Mouse (Mus musculus) hindbrain, embryonic 16.5 days (tissue): ENCODE results near the gene Wdr34. TPM values are rescaled to one million over a fixed set of nuclear protein-coding genes. Genes with fewer than 3 reads are reported as not detected.
A peak's percentile ranks its signal among the peaks of the same experiment; 100 is the strongest.

ENCODE experiments used
- ATAC-seq: fragments of 200-750 bp; cut with Nextera tagmentation; 2 replicates; pipeline ENCODE4 v1.8.0; 2017; ENCODE audit warnings: moderate TSS enrichment, moderate library complexity
- H3K27ac ChIP-seq: fragments of 300-500 bp; sonication (generic); 2 replicates; pipeline ENCODE4 v1.5.1; 2014; ENCODE audit warnings: low read depth, mild to moderate bottlenecking, control low read depth, low read length, moderate library complexity
- H3K27me3 ChIP-seq: fragments of 300-500 bp; sonication (generic); replicated peaks from 2 replicates; pipeline ENCODE4 v1.6.1; 2014; ENCODE audit warnings: low read length; ENCODE audit not compliant: control insufficient read depth, insufficient read depth
- H3K36me3 ChIP-seq: fragments of 300-500 bp; sonication (generic); 2 replicates; pipeline ENCODE4 v1.6.1; 2014; ENCODE audit warnings: mild to moderate bottlenecking, low read length, moderate library complexity, mixed read lengths; ENCODE audit not compliant: control insufficient read depth, insufficient read depth
- H3K4me1 ChIP-seq: fragments of 300-500 bp; sonication (generic); 2 replicates; pipeline ENCODE4 v1.6.1; 2014; ENCODE audit warnings: low read depth, low read length; ENCODE audit not compliant: control insufficient read depth, insufficient read depth
- H3K4me2 ChIP-seq: fragments of 300-500 bp; sonication (generic); 2 replicates; pipeline ENCODE4 v1.6.1; 2014; ENCODE audit warnings: mild to moderate bottlenecking, low read length, control low read depth, moderate library complexity
- H3K4me3 ChIP-seq: fragments of 300-500 bp; sonication (generic); 2 replicates; pipeline ENCODE4 v1.5.1; 2014; ENCODE audit warnings: mild to moderate bottlenecking, low read length, control low read depth, moderate library complexity
- H3K9ac ChIP-seq: fragments of 300-500 bp; sonication (generic); 2 replicates; pipeline ENCODE4 v1.6.1; 2014; ENCODE audit warnings: low read depth, mild to moderate bottlenecking, control low read depth, low read length, moderate library complexity
- H3K9me3 ChIP-seq: fragments of 300-500 bp; sonication (generic); 2 replicates; pipeline ENCODE4 v1.6.1; 2014; ENCODE audit warnings: mild to moderate bottlenecking, low read length, moderate library complexity; ENCODE audit not compliant: control insufficient read depth
- WGBS: fragments of 180-500 bp; shearing (Covaris S2); extraction: QIAGEN DNeasy Blood & Tissue Kit; methylation state at CpG from one replicate; pipeline ENCODE4 v1.1.7; 2014; 5-methylcytosine and 5-hydroxymethylcytosine counted together
- polyA plus RNA-seq: library from polyadenylated mRNA; unstranded; fragments of >200 nt; fragmentation: Nextera tagmentation; extraction: Ambion mirVana; gene quantifications from 2 replicates; pipeline ENCODE4 v1.2.1, GENCODE M21; 2015

The Wdr34 gene
- polyA plus RNA-seq, 1 experiment from 2014 or later: 76.4 TPM

DNA sequence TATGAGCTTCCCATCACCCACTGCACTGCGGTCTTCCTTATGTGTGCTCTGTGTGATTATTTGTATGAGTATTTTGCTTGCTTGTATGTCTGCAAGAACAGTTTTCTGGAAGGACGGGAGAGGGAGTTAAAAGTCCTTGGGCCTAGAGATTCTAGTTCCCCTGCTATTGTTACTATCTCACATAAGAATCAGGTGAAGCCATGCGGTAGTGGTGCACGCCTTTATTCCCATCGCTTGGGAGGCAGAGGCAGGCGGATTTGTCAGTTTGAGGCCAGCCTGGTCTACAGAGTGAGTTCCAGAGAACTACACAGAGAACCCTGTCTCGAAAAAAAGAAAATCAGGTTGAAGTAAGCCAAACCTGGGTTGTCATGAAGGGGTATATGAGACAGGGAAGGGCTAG is 24.2 kb upstream of the Wdr34 start:
- peaks cover 11% of the 10 kb centered on the region; the same call in 1 of the 2 replicates for H3K36me3 ChIP-seq
- H3K27ac ChIP-seq: no peak overlapping the region
- H3K4me3 ChIP-seq: no peak overlapping the region
- WGBS: 79% methylated on average over 7 of the region's 7 CpGs
- no peak overlapping the region for H3K9ac ChIP-seq
- no peaks in the 10 kb centered on the region for H3K9me3 ChIP-seq
- H3K27me3 ChIP-seq: no peaks in the 10 kb centered on the region
- H3K4me1 ChIP-seq: peaks cover 15% of the 10 kb centered on the region
- no peak for ATAC-seq
- H3K4me2 ChIP-seq: no peak overlapping the region

DNA sequence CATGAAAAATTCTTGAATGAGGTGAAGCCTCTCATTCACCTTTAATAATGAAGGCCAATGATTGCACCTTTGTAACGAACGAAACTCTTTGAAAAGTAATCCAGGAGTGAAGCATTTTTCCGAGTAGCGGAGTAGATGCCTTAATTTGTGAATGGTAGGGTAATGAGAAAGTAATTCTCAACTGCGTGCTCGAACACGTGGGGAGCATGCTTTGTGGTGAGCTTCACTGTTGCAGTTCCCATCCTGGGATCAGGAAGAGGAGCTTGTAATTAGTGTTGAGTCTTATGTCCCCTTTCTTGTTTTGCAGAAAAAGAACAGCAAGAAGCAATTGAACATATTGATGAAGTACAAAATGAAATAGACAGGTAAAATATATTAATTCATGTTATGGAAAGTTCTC is 19.3 kb upstream of the Wdr34 start:
- peak overlapping the region; percentile 99 for H3K4me3 ChIP-seq
- WGBS: 24% methylated on average over 7 of the region's 7 CpGs
- no peaks in the 10 kb centered on the region for H3K9me3 ChIP-seq
- peaks cover 7% of the 10 kb centered on the region; the same call in 1 of the 2 replicates for H3K36me3 ChIP-seq
- H3K27me3 ChIP-seq: no peaks in the 10 kb centered on the region
- no peak for ATAC-seq
- no peak overlapping the region for H3K27ac ChIP-seq
- peaks cover 20% of the 10 kb centered on the region for H3K4me1 ChIP-seq
- H3K9ac ChIP-seq: peak overlapping the region; percentile 98
- H3K4me2 ChIP-seq: peak overlapping the region; percentile 73

DNA sequence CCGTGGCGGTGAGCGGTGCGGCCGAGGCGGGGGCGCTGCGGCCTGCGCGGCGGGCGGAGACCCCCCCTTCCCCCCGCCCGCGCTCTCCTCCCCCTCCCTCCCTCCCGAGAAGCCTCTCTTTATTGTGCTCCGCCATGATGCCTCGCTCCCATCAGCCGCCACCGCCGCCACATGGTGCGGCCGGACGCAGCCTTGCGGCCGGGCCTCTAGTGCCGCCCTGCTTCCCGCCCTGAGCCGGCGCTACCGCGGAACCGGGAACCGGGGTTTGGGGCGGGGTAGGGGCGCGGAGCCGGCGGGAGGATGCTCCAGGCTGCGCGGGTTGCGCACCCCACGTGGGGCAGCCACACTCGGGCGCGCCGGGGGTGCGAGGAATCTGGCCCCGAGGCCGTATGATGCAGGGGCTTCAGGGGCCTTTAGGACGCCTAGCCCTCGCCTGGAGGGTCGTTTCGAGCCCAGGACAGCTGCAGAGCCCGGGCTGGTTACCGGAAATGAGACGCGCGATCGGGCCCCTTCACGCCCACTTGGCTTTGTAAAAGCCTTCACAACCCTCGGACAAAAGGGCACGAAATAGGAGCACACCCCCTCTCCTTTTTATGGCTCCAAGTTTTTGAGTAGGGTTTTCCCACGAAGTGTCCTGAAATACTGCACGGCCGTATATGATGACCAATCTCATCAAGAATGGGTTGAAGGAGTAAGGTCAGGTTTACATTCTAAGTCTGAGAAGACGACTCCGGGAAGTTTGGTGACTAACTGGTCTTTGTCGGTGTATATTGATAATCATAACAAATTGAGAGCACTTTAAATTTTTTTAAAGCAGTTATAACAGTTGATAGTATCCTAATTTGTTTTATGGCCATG is 18.6 kb upstream of the Wdr34 start:
- H3K9me3 ChIP-seq: no peaks in the 10 kb centered on the region
- peak overlapping the region; percentile 98 for H3K9ac ChIP-seq
- H3K4me2 ChIP-seq: peak overlapping the region; percentile 73
- ATAC-seq: peak; percentile 25
- peaks cover 26% of the 10 kb centered on the region for H3K4me1 ChIP-seq
- 0 out of 2 replicates have a peak, but pooled peaks cover 4% of the 10 kb centered on the region for H3K36me3 ChIP-seq
- H3K27me3 ChIP-seq: no peaks in the 10 kb centered on the region
- H3K27ac ChIP-seq: peak overlapping the region; percentile 99
- WGBS: under 1% methylated on average over 31 of the region's 69 CpGs
- H3K4me3 ChIP-seq: peak overlapping the region; percentile 99

DNA sequence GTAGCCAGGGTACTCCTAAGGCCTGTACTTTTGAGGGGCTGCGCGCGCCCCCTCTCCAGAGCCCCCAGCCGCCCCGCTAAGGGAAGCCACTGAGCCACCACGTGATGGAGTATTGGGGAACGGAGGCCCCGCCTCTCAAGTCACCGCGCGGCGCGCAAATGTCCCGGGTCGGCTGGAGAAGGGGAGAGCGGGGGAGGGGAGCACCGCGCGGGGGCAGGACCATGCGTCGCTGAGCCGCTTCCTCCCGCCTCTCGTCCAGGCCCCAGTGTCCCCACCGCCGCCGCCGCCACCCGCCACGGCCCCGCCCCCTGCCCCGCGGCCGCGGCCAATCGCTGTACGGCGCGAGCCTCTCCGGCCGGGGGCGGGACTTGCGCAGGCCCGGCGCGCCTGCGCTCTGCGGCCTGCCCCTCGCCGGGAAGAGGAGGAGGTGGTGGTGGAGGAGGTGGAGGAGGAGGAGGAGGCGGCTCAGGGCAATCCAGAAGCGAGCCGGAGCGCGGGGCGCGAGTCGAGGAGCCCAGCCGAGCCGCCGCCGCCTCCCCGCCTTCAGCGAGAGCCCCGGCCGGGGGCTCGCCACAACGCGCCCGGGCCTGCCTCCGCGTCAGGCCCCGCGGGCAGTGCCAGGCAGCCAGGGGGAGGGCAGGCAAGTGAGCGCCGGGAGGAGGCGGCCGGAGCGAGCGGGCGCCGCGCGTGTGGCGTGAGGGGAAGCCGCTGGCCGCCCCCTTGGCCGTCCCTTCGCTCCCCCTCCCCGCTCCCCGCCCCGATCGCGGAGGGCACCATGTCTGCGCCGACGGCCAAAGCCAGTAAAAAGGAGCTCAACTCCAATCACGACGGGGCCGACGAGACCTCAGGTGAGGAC is 17.6 kb upstream of the Wdr34 start:
- Histone ChIP-seq H3K4me3 (peak overlapping the region; percentile 99), H3K36me3 (0 out of 2 replicates have a peak, but pooled peaks cover 4% of the 10 kb centered on the region), H3K9me3 (no peaks in the 10 kb centered on the region), H3K27me3 (no peaks in the 10 kb centered on the region), H3K4me2 (peak overlapping the region; percentile 59), H3K27ac (peak overlapping the region; percentile 99), H3K4me1 (peaks cover 31% of the 10 kb centered on the region), H3K9ac (peak overlapping the region; percentile 98)
- peak; percentile 96 for ATAC-seq
- under 1% methylated on average over 42 of the region's 101 CpGs for WGBS

DNA sequence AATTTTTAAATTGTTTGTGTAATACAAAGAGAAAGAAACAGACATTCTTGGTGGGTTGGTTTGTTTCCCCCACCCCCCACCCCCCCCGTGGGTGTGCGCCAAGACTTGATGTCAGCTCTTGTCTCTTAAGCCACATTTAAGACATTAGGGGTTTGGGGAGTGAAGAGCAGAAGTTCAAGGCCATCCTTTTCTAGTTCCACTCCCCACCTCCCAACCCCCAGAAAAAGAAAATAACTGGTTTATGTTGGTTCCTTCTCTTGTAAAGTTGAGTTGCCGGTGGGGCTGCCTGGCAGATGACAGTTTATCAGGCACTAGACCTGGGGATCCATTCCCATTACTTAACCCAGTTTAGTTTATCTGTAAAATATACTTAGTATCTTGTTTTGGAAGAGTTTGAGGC is 15.6 kb upstream of the Wdr34 start:
- H3K27me3 ChIP-seq: no peaks in the 10 kb centered on the region
- H3K9ac ChIP-seq: no peak overlapping the region
- 34% methylated on average over 3 of the region's 3 CpGs for WGBS
- no peak overlapping the region for H3K4me3 ChIP-seq
- H3K4me2 ChIP-seq: no peak overlapping the region
- ATAC-seq: no peak
- H3K36me3 ChIP-seq: no peaks in the 10 kb centered on the region
- H3K9me3 ChIP-seq: no peaks in the 10 kb centered on the region
- peaks cover 31% of the 10 kb centered on the region for H3K4me1 ChIP-seq
- H3K27ac ChIP-seq: no peak overlapping the region

DNA sequence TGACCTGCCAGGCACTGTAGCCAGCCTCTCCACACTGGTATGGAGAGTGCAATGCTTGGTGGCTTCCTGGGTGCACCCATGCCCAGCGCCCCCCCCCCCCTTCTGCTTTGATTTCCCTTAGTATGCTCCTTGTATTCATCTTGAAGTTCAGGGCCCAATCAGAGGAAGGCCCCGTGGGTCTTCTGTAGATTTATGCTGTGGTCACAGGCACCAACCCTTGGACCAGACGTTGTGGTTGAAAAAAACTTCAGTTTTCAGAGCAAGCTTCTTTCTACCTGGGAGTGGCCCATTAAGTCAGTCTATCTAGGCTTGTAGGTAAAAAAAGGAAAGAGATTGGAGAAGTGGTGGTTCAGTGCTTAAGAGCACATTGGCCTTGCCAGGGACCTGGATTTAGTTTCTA is 15.1 kb upstream of the Wdr34 start:
- H3K4me3 ChIP-seq: no peak overlapping the region
- WGBS: 10% methylated on average over 2 of the region's 3 CpGs
- no peak for ATAC-seq

DNA sequence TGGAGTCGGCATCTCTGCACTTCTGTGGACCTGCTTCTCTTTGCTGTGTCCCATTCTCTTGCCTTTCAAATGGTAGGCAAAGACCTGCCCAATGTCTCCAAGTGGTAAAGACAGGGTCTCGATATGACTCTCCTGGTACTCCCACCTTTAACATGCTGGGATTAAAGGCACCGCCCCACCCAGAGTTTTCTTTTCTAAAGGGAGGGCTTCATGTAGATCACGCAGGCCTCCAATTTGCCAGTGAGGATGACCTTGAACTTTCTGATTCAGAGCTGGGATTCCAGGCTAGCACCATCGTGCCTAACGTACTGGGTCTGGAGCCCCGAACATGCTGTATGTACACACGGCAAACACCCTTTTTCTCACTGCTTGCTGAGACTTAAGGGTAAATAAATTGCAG is 14.6 kb upstream of the Wdr34 start:
- Histone ChIP-seq H3K27me3 (no peaks in the 10 kb centered on the region), H3K27ac (peak overlapping the region; percentile 72), H3K9me3 (no peaks in the 10 kb centered on the region), H3K4me2 (peak overlapping the region; percentile 62), H3K4me3 (peak overlapping the region; percentile 53), H3K36me3 (no peaks in the 10 kb centered on the region), H3K4me1 (peaks cover 26% of the 10 kb centered on the region), H3K9ac (peak overlapping the region; percentile 67)
- ATAC-seq: no peak
- 5% methylated on average over 8 of the region's 8 CpGs for WGBS

More for the DNA sequence above, 15.1 kb upstream of the Wdr34 start:
- Histone ChIP-seq H3K27ac (no peak overlapping the region), H3K36me3 (no peaks in the 10 kb centered on the region), H3K4me2 (peak overlapping the region; percentile 62), H3K9me3 (no peaks in the 10 kb centered on the region), H3K4me1 (peaks cover 31% of the 10 kb centered on the region), H3K9ac (no peak overlapping the region), H3K27me3 (no peaks in the 10 kb centered on the region)

DNA sequence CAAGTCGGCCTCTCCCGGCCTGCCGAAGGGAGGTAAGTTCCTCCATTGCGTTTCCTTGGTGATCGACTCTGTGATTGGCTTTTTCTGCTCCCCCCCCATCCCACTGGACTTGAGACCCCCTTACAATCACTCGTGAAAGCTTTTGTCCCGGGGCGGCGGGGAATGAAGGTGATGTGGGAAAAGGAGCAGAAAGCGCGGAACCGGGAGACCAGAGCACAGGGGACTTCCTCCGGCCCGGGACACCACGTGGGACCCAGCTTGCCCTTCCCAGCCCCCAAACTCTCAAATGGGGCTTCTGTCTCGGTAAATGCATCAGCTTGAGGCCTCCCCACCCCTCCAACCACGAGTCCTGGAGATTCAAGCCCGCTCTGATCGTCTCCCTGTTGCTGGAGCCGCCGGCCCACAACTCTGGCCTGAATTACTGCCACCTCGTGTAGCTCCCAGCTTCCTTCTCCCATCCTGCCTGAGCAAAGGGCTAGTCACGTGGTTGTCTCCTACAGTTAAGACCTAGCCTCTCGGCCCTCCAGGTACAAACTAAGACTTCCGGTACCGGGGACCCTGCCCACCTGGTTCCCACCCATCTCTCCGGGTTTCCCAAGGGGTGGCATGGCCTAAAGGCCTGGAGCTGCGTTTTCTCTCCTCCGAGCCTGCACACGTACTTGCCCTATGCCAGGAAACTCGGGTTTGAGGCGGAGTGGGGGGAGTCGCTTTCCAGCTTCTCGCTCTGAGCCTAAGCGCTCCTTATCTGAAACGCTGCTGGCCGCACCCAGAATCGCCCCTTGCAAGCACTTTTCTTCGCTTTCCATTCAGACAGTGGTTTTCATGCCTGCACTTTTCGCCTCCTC is 13.8 kb upstream of the Wdr34 start:
- Histone ChIP-seq H3K9me3 (no peaks in the 10 kb centered on the region), H3K4me3 (peak overlapping the region; percentile 53), H3K4me1 (peaks cover 20% of the 10 kb centered on the region), H3K27me3 (no peaks in the 10 kb centered on the region), H3K9ac (peak overlapping the region; percentile 67), H3K27ac (peak overlapping the region; percentile 72), H3K4me2 (peak overlapping the region; percentile 62), H3K36me3 (no peaks in the 10 kb centered on the region)
- no peak for ATAC-seq
- WGBS: 0% methylated on average over 40 of the region's 40 CpGs
